Mouse (Mus musculus) liver, embryonic 15.5 days (tissue): ENCODE results near the gene Fbxo31. TPM values are rescaled to one million over a fixed set of nuclear protein-coding genes. Genes with fewer than 3 reads are reported as not detected.

Experiments
- ATAC-seq: fragments of 200-750 bp; cut with Nextera tagmentation; 2 replicates; pipeline ENCODE4 v1.8.0; 2017; ENCODE audit warnings: moderate number of reproducible peaks, mild to moderate bottlenecking, moderate library complexity; ENCODE audit not compliant: insufficient read depth
- H3K27ac ChIP-seq: fragments of 300-500 bp; sonication (generic); replicated peaks from 2 replicates; pipeline ENCODE4 v1.5.1; 2015; ENCODE audit warnings: mild to moderate bottlenecking, inconsistent platforms
- H3K27me3 ChIP-seq: fragments of 300-500 bp; sonication (generic); 2 replicates; pipeline ENCODE4 v1.6.1; 2015; ENCODE audit warnings: mild to moderate bottlenecking, inconsistent platforms
- H3K36me3 ChIP-seq: fragments of 300-500 bp; sonication (generic); replicated peaks from 2 replicates; pipeline ENCODE4 v1.6.1; 2015; ENCODE audit warnings: moderate library complexity, mild to moderate bottlenecking, inconsistent platforms
- H3K4me1 ChIP-seq: fragments of 300-500 bp; sonication (generic); replicated peaks from 2 replicates; pipeline ENCODE4 v1.6.1; 2015; ENCODE audit warnings: inconsistent platforms
- H3K4me2 ChIP-seq: fragments of 300-500 bp; sonication (generic); 2 replicates; pipeline ENCODE4 v1.6.1; 2015; ENCODE audit warnings: moderate library complexity, mild to moderate bottlenecking, inconsistent platforms
- H3K4me3 ChIP-seq: fragments of 300-500 bp; sonication (generic); replicated peaks from 2 replicates; pipeline ENCODE4 v1.5.1; 2015; ENCODE audit warnings: mild to moderate bottlenecking, inconsistent platforms
- H3K9ac ChIP-seq: fragments of 300-500 bp; sonication (generic); 2 replicates; pipeline ENCODE4 v1.6.1; 2015; ENCODE audit warnings: moderate library complexity, mild to moderate bottlenecking, inconsistent platforms
- H3K9me3 ChIP-seq: fragments of 300-500 bp; sonication (generic); replicated peaks from 2 replicates; pipeline ENCODE4 v1.6.1; 2016; ENCODE audit warnings: inconsistent platforms
- WGBS: fragments of 180-500 bp; shearing (Covaris S2); methylation state at CpG from one replicate; pipeline ENCODE4 v1.1.7; 2015; ENCODE audit warnings: mixed read lengths; ENCODE audit not compliant: insufficient replicate concordance; 5-methylcytosine and 5-hydroxymethylcytosine counted together
- polyA plus RNA-seq: library from polyadenylated mRNA; unstranded; fragments of >200 nt; fragmentation: Nextera tagmentation; extraction: Ambion mirVana; gene quantifications from 2 replicates; pipeline ENCODE4 v1.2.1, GENCODE M21; 2015

The Fbxo31 gene
- polyA plus RNA-seq, 1 experiment from 2014 or later = 9.1 TPM

- no peaks in the 10 kb centered on the region; the same call in 1 of the 2 replicates for H3K27me3 ChIP-seq
- H3K4me2 ChIP-seq = no peak overlapping the region
- H3K36me3 ChIP-seq = no peaks in the 10 kb centered on the region
- no peak for ATAC-seq
- 53% methylated on average over 6 of the region's 6 CpGs for WGBS
- H3K27ac ChIP-seq = no peak overlapping the region
- no peak overlapping the region for H3K9ac ChIP-seq
- no peak overlapping the region for H3K4me3 ChIP-seq
- H3K4me1 ChIP-seq = no peaks in the 10 kb centered on the region
- H3K9me3 ChIP-seq = no peaks in the 10 kb centered on the region
Observed at GRCm38 (mm10) chr8:121526811-121527550, 51.6 kb downstream of the Fbxo31 start.

- no peaks in the 10 kb centered on the region for H3K9me3 ChIP-seq
- no peak for ATAC-seq
- no peaks in the 10 kb centered on the region for H3K36me3 ChIP-seq
- no peak overlapping the region for H3K4me3 ChIP-seq
- no peak overlapping the region for H3K4me2 ChIP-seq
- no peak overlapping the region for H3K27ac ChIP-seq
- H3K9ac ChIP-seq = no peak overlapping the region
- 42% methylated on average over 18 of the region's 18 CpGs for WGBS
- H3K27me3 ChIP-seq = no peaks in the 10 kb centered on the region; the same call in 1 of the 2 replicates
- H3K4me1 ChIP-seq = no peaks in the 10 kb centered on the region
Observed at GRCm38 (mm10) chr8:121525111-121525818, 53.3 kb downstream of the Fbxo31 start.

GRCm38 (mm10) chr8:121513429-121513828 is 65.2 kb downstream of the Fbxo31 start:
- Histone ChIP-seq H3K36me3 (no peaks in the 10 kb centered on the region), H3K4me2 (no peak overlapping the region), H3K27ac (no peak overlapping the region), H3K4me1 (no peaks in the 10 kb centered on the region), H3K4me3 (no peak overlapping the region), H3K9ac (no peak overlapping the region), H3K9me3 (no peaks in the 10 kb centered on the region), H3K27me3 (peaks cover 9% of the 10 kb centered on the region; the same call in 1 of the 2 replicates)
- no peak for ATAC-seq
- WGBS = 6% methylated on average over 12 of the region's 12 CpGs

GRCm38 (mm10) chr8:121511751-121512150 is 66.9 kb downstream of the Fbxo31 start:
- H3K4me2 ChIP-seq = no peak overlapping the region
- H3K27me3 ChIP-seq = peaks cover 18% of the 10 kb centered on the region
- H3K4me1 ChIP-seq = no peaks in the 10 kb centered on the region
- no peak for ATAC-seq
- no peak overlapping the region for H3K9ac ChIP-seq
- no peaks in the 10 kb centered on the region for H3K9me3 ChIP-seq
- H3K27ac ChIP-seq = no peak overlapping the region
- H3K36me3 ChIP-seq = no peaks in the 10 kb centered on the region
- 51% methylated on average over 9 of the region's 9 CpGs for WGBS
- H3K4me3 ChIP-seq = no peak overlapping the region

Other genes with a start within 250 kb of the Fbxo31 start
- not detected in 2 replicates for gene 1700018B08Rik, start 34.5 kb downstream of the Fbxo31 start, polyA plus RNA-seq
- 136 and 139 TPM in 2 replicates for gene Map1lc3b, start 11.6 kb upstream of the Fbxo31 start, polyA plus RNA-seq
- gene Zcchc14, start 74.1 kb upstream of the Fbxo31 start, polyA plus RNA-seq = 0.89 and 1.6 TPM in 2 replicates
- 0.07 and 0.16 TPM in 2 replicates for gene Jph3, start 150.8 kb upstream of the Fbxo31 start, polyA plus RNA-seq